Mouse (Mus musculus) cerebellum, postnatal 14 days (tissue): ENCODE data around the gene Bicc1.

Experiments
- DNase-seq, 2 experiments: peaks; one replicate each; pipeline ENCODE4 v3.0.0; 2021; ENCODE audit warnings: mixed read lengths in 2 of 2

Gene Bicc1

DNA sequence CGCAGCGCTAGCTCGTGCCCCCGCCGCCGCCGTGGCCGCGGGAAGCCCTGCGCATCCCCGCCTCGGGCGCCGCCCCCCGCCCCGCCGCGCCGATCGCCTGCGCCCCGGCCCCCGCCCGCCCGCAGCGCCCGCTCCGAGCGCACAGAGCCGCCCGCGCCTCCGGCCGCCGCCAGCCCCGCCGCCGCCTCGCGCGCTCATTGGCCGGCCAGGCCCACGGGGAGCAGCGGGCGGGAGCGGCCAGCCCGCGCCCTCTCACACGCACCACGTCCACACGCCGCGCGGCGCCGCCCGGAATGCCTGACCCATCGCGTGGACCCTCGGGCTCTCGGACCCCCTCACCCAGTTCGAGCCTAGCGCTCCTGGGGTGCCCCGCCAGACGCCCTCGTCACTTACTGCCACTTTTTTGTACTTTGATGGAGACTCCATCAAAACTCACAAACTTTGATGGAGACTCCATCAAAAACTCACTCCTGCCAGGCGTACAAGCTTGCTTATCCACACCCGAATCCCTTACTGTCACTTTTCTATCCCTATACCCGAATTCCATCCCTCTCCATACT is at the start of gene Bicc1:
Gene Bicc1, minus strand, starts transcription at position 25 of the 560 bp plus-strand sequence.
- peak; percentile 36 to 46 for DNase-seq

DNA sequence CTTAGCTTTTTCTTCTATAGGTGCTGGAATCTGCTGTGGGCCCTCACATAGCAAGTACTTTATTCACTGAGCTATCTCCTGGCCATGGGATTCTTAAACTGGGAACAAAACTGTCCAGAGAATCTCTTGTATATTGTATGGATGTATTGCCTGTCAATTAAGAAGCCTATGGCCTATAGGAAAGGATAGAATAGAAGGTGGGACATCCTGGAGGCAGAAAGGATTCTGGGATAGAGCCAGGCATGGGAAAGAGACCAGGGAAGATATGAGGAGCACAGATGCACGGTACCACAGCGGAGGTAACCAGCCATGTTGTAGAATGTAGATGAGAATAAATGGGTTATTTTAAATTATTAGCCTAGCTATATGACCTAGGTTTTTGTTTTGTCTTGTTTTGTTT is 42.0 kb upstream of the Bicc1 start:
- peak; percentile 46 to 72 for DNase-seq

DNA sequence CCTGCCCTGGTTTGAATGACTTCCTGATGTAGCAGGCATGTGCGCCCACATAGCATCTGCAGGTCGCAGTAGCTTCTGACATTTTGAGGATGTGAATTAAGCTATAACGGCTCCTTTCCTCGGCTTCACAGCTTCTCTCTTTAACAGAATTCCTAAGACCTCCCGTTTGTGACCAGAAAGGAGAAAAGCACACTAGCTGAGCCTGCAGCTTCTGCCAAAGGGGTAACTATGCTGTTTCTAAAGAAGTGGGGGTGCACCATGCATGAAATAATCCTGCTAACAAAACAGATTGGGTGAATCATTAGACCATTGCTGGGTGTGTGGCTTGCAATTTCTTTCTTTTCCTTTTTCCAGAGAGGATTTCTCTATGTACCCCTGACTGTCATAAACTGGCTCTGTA is 41.5 kb upstream of the Bicc1 start:
- no peak for DNase-seq

DNA sequence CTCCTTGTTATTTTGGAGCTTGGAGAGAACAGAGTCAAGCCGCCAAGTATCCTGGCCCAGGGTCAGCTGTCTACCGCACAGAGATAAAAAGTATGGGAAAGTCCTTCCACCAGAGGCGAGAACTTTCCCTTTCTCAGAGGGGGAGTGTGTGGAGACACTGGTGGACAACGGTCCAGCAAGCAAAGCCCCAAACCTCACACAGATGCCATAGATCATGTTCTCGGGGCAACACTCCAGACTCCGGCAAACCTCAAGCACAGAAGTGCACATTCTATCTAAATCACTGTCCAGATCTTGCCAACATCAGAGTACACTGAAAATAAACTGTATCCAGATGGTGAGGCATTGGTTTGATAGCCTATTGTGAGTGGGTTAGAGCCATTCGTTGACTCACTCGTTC is 39.2 kb upstream of the Bicc1 start:
- no peak for DNase-seq

DNA sequence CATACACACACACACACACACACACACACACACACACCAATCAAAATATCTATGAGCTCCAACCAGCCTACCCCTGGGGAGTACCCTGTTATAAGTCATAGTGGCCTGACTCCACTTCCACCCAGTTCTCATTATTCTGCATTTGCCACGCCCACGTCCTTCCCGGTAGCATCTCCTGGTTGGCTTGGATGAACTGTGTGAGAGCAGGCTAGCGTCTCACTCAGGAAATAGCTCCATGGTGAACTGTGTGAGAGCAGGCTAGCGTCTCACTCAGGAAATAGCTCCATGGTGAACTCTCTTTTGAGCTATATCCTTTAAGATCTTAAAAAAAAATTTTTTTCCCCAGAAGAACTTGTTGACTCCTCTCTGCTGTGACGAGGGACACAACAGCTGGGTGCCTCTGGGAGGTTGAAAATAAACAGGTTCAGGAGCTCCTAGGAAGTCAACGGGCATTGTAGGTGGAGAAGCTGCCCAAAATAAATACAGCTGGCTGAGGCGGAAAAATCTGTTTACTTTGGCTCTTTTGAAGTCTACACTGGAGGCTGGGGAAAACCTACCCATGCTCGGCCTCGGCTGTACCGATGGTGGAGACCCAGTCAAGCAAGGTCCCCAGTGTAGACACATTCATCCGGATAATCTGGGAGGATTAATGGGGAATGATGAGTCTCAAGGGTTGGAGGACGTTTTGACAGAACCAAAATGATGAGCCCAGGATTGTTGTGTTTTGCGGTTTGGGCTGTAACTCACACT is 37.7 kb upstream of the Bicc1 start:
- DNase-seq: no peak

DNA sequence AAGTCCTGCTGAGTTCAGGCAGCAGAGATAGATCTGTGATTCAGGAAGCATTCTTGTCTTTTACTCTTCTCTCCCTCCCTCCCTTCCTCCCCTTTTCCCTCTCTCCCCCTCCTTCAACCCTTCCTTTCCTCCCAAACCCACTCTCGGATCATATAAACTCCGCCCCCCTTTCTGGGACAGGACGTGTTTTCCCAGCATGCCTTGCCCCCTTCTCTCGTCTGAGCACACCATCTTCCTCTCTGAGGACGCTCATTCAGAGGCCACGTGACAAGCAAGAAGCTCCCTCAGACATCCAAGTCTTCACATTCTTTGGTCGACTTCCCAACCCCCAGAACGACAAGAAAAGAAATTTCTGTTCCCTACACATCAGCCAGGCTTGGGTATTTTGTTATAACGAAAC is 36.0 kb upstream of the Bicc1 start:
- no peak for DNase-seq

DNA sequence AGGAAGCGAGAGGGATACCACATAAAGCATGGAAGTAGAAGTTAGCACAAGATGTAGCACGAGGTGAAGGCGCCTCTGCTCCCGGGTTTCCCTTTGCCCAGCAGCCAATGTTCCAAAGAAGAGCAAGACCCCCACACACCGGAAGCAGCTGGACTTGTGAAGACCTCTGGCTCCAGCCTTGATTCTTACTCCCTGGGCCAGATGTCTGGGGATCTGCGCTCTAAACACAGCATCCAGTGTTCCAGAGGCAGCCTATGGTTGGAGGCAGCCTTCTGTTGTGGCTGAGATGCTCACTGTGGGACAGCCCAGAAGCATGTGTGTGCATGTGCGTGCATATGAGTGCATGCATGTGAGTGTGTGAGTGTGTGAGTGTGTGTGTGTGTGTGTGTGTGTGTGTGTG is 35.2 kb upstream of the Bicc1 start:
- DNase-seq: no peak

DNA sequence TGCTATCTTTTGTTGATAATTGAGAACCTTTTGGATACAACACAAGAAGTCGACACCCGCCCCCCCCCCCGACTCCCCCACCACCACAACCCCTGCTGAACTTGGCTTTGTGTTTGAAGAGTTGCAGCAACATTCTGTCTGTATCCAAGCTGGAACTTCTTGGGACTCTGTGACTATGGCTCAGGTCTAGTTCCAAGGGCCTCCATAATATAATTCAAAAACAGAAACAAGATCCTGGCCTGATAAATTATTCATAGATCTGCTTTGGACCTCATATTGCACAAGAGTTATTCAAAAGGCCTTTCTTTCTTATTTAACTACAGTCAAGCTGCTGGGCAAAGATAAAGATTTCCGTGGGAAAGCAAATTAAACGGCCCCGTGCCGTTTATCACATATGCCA is 33.8 kb upstream of the Bicc1 start:
- DNase-seq: no peak

DNA sequence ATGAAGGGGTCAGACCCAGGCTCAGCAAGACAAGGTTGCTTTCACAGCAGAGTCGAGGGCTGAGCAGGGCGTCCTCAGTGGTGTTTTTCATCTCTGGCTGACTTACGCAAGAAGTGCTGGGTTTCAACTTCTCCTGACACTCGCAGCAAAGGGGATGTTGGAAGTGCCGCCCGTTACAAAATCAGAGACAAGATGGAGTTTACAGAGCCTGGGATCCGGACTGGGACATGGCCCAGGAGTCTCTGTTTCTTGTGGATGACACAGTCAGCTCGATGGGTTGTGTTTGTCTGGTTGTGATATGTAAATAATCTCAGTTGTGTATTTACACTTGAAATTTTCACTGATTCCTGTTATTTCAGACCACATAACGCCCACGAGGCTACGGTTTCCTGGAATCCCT is 33.4 kb upstream of the Bicc1 start:
- DNase-seq: no peak

DNA sequence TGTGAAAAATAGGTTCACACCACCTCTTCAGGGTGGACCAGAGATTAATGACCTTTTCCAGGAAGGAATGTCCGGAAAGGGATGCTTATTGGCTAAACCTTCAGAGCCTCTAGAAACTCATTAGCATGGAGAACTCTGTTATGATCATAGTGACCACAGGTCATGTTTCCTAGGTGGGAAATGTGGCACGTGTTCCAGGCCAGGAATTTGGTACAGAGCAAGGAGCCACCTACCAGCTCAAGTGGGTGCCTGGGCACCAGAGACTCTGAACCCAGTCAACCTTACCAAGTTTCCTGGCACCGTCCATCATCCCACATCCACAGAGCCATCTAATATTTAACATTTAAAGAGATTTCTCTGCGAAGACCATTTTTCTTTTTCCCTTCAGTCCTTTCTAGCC is 29.2 kb upstream of the Bicc1 start:
- DNase-seq: no peak

DNA sequence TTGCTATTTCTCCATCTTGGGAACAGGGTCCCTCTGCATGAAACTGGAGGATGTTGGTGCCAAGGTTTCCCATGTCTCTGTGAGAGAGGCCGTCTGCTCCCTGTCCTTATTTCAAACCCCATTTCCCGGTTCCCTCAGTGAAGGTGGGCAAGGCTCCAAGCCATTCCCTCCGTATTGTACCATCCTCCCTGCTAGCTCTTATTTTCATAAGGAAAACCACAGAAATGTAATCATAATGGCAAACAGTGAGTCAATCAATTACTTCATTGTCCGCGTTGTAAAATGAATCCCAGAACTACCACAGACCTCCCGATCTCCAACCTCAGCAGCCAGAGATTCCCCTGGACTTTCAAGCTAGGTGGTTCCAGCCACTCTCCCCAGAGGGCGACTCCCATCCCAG is 25.6 kb upstream of the Bicc1 start:
- peak; percentile 22 to 28 for DNase-seq

DNA sequence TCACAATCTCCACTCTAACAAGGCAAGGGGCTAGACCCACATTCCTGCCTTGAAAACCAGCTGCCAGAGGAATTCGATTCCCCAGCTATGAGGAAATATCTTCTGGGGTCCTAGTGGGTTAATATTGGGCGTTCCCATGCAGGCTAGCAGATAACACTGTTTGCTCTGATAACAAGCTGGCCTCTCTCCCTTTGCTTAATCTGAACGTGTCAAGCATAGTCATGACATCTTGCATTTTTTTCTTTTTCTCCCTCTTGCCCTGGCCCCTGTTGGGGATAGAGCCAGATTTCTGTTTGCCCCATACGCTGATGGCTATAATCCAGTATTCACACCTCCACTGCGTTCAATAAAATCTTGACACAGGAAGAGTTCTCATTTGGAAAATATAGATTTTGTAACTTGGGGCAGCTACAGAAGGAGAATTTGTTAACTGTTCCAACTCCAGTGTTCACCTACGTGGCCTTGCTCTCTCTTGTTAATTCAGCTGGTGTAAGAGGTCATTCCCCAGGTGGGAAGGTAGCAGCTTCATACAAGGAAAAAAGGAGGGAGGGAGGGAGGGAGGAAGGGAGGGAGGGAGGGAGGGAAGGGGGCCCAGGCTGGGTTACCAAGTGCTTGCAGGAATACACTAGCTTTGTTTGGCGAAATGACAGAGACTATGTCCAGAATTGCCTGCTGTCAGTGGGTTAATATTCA is 24.0 kb upstream of the Bicc1 start:
- no peak for DNase-seq

DNA sequence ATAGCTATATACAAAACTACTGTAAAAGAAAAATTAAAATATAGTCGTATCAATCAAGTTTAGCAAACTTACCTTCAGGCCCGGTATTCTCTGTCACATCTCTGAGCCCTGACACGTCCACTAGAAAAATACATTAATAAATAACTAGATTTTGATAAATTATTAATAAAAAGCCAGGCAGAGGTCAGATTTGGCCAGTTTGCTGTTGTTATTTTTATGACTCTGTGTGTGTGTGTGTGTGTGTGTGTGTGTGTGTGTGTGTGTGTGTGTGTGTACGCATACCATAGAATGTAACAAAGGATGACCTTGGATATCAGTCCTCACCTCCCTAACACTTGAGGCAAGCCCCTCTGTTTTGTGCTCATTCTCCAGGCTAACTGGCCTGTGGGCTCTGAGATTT is 22.4 kb upstream of the Bicc1 start:
- no peak for DNase-seq

DNA sequence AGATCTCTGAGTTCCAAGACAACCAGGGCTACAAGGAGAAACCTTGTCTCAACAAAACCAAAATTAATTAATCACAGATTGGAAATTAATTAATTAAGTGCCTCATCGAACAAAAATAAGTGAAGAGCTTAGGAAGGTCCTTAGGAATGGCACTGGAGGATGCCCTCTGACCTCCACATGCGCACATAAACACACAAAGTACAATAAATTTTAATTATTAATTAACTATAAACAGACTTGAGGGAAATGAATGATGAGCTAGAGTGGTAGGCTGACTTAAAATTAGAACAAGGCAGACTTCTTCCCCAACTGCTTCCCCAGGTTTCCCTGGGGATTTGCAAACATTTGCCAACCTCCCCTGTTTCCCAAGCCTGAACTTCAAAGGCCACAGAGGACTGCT is 21.6 kb upstream of the Bicc1 start:
- no peak for DNase-seq

DNA sequence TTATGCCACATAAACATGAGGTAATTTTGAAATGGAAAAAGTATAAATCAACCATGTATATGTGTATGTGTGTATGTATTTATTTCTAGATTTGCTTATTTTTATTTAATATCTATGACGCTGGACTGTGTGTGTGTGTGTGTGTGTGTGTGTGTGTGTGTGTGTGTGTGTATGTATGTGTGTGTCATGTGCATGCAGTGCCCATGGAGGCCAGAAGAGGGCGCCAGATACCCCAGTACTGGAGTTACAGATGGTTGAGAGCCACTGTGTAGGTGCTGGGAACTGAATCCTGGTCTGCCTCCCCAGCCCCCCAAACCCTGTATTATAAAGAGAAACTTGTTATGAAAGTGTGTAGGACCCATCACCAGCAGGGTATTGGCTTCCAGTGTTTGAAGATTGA is 20.6 kb upstream of the Bicc1 start:
- DNase-seq: peak in 1 of 2 experiments; percentile 13

DNA sequence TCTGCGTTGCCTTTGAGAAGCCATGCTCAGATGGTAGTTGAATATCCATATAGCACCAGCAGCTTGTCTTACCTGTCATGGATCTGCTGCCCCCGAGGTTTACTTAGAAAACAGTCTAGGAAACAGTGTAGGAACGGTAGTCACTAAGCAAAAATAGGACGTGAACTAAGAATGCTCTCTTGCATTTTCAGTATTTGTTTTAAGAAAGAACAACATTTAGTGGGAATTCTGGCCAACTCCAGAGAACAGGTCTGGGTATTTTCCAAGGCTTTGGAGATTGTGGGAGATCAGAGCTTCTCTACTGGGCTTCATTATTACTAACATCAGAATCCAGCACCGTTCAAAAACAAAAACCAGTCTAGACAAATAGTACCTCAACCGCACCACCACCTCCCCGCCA is 17.7 kb upstream of the Bicc1 start:
- no peak for DNase-seq

DNA sequence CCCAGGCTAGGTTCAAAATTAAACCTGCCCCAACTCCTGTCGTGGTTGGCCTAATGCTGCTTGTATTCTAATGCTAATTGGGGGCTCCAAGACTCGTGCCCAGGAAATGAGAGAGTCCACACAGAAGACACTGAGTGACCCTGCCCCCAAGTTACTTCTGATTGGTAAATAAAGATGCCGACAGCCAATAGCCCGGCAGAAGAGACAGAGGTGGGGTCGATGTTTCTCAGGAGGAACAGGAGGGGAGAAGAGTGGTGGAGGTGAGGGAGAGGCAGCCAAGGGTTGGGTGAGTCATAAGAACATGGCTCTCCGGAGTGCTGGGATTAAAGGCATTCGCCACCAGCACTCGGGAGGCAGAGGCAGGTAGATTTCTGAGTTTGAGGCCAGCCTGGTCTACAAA is 16.8 kb upstream of the Bicc1 start:
- DNase-seq: no peak

DNA sequence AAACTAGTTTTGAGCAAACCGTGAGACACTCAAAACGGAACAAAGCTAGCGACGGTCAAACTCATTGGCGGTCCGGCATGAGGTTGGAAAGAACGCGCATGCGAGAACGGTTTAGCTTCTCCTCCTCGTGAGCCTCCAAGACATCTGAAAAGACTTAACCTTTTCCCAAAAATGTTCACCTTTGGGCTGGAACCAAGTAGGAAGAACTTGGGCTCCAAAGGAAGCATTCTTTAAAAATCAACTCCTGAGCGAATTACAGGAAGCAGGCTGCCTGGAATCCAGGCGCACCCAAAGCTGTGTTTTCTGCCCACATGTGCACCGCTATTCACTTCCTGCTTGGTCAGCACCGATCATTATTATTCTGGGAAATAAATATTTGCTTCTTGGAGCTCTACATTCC is 15.8 kb upstream of the Bicc1 start:
- DNase-seq: no peak

DNA sequence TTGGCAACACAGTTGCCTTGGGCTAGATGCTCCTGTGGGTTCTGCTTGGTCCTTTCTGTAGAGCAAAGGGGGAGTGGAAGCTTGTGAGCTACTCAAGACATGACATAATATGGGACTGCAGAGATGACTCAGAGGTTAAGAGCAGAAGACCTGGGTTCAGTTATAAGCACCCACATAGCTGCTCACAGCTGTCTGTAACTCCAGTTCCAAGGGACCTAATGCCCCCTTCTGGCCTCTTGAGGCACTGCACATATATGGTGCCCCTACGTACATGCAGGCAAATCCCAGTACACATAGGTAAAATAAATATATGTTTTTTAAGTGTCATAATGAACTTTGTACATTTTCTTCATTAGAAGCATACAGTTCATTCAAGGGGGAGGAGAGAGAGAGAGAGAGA is 11.9 kb upstream of the Bicc1 start:
- DNase-seq: no peak

DNA sequence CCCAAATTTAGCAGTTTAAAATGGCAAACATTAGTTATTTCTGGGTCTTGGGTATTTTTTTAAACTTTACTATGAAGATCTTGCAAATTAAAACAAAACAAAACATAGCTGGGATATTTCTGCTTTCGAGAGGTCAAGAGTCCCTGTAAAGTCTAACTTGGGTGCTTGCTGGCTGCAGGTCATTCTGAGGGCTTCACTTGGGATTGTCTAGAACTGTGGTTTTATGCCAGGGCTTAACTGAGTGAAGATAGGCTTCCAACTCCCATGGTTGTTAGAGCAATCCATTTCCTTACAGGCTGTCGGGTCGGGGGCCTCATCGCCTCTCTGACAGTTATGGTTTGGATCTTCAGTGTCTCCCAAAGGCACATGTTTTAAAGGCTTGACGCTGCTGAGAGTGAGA is 11.3 kb upstream of the Bicc1 start:
- DNase-seq: no peak

DNA sequence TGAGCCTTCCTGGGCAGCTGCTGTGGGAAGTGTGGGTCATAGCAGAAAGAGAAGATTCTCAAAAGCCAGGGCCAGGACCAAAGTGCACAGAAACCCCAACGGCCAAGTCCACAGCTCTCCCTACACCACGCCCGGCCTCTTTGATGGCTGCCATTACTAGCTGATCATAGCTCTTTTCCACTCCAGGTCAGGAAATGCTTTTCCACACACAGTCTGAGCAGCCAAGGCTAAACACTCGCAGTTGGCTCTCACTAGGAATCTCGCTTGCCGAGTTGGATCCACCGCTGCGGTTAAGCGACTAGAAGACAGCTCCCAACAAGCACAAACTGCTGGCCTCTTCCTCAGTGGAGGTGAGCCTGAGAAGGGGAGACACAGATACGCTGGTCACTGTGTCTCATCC is 10.3 kb upstream of the Bicc1 start:
- DNase-seq: no peak

DNA sequence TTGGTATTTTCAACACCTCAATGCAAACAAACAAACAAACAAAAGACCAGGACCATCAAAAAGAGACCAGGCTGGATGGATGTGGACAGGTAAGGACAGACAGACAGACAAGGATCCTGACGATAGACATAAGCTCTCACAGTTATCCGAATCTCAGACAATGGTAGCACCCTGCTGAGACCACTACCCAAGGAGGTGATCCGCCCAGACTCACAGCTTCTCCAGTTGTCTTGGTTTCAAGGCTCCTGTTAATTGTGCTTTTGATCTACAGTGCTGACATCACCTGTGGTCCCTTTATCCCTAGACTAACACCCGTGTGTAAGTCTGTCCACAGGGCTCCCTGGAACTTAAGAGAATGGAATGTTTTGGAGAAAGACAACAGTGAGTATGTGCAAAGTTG is 9.7 kb upstream of the Bicc1 start:
- DNase-seq: no peak

DNA sequence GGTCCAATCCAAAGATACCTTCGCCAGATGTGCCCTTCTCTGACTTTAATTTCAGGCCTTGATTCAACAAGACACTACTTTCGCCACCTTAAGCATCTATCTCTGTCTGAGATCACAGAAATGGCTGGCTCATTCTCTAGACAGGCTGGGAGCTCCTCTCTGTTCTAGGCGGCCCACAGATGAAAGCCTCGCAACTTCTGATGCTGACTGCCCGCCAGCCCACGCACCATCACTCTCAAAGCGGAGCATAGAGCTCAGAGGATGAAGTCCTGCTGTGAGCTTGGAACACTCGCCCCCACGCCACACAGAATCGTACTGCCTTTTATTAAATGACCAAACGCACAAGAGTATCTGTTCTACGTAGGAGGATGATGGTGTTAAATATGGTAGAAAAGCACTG is 949 bp upstream of the Bicc1 start:
- no peak for DNase-seq

DNA sequence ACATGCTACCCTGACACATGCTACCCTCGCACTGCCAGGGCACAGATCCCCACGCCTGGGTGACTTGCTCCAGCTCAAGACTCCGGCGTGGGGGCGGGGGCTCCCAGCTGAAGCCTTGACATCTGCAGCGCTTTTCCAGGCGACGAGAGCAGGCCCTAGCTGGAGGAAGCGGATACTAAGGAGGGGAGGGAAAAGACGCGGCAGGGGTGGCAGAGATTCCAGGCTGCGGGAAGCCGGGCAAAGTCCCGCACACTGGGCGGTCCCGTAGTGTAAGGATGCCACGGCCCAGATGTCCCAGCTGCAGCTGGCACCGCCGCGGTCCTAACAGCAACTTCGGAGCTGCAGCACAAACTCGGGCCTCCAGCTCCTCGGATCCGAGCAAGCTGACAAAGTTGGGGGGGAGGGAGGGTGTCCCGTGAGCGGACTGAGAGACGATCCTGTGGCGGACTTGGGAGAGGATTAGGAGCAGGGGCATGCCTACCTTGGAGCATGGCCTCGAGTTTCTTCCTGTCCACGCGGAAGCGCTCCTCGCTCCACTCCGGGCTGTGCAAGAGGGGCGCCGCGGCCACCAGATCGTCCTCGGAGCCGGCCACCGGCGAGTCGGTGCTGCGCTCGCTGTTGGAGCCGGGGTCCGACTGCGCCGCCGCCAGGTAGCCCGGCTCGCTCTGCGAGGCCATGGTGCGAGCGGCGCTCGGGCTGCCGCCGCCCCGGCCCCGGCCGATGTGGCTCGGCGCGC is 392 bp downstream of the Bicc1 start:
- DNase-seq: peak; percentile 36 to 41
